Mouse (Mus musculus) forebrain, postnatal 0 days (tissue): ENCODE results near the gene Fam117a. TPM values are rescaled to one million over a fixed set of nuclear protein-coding genes. Genes with fewer than 3 reads are reported as not detected.

Source experiments
- ATAC-seq: fragments of 200-750 bp; cut with Nextera tagmentation; 2 replicates; pipeline ENCODE4 v1.8.0; 2017; ENCODE audit warnings: mild to moderate bottlenecking, moderate library complexity
- DNase-seq: peaks from one replicate; pipeline ENCODE4 v3.0.0-alpha.2; 2015
- H3K27ac ChIP-seq: fragments of 300-500 bp; sonication (generic); 2 replicates; pipeline ENCODE4 v1.5.1; 2014; ENCODE audit warnings: low read depth, mild to moderate bottlenecking, antibody characterized with exemption, low read length, moderate library complexity, mixed read lengths
- H3K27me3 ChIP-seq: fragments of 300-500 bp; sonication (generic); 2 replicates; pipeline ENCODE4 v1.6.1; 2014; ENCODE audit warnings: mild to moderate bottlenecking, low read length, mixed read lengths; ENCODE audit not compliant: insufficient read depth
- H3K36me3 ChIP-seq: fragments of 300-500 bp; sonication (generic); 2 replicates; pipeline ENCODE4 v1.6.1; 2014; ENCODE audit warnings: mild to moderate bottlenecking, moderate library complexity; ENCODE audit not compliant: insufficient read depth
- H3K4me1 ChIP-seq: fragments of 300-500 bp; sonication (generic); 2 replicates; pipeline ENCODE4 v1.6.1; 2014; ENCODE audit warnings: antibody characterized with exemption; ENCODE audit not compliant: insufficient read depth
- H3K4me2 ChIP-seq: fragments of 300-500 bp; sonication (generic); 2 replicates; pipeline ENCODE4 v1.6.1; 2014; ENCODE audit warnings: low read depth, mild to moderate bottlenecking, moderate library complexity
- H3K4me3 ChIP-seq: fragments of 300-500 bp; sonication (generic); 2 replicates; pipeline ENCODE4 v1.5.1; 2014; ENCODE audit warnings: low read depth, low read length, mixed read lengths
- H3K9ac ChIP-seq: fragments of 300-500 bp; sonication (generic); 2 replicates; pipeline ENCODE4 v1.6.1; 2014; ENCODE audit warnings: mild to moderate bottlenecking
- H3K9me3 ChIP-seq: fragments of 300-500 bp; sonication (generic); 2 replicates; pipeline ENCODE4 v1.6.1; 2016; ENCODE audit warnings: low read length
- CTCF ChIP-seq: sonication (generic); IDR thresholded peaks from 2 replicates; pipeline ENCODE4 v1.5.1; 2016; ENCODE audit warnings: antibody characterized with exemption, control low read depth, low read depth
- WGBS: fragments of 180-500 bp; shearing (Covaris S2); extraction: QIAGEN DNeasy Blood & Tissue Kit; methylation state at CpG from one replicate; pipeline ENCODE4 v1.1.7; 2014; 5-methylcytosine and 5-hydroxymethylcytosine counted together
- polyA plus RNA-seq: library from polyadenylated mRNA; unstranded; fragments of >200 nt; fragmentation: Nextera tagmentation; extraction: Ambion mirVana; gene quantifications from 2 replicates; pipeline ENCODE4 v1.2.1, GENCODE M21; 2015
- total RNA-seq: library from RNA; depleted of rRNA; stranded (reverse); fragments of >200 nt; gene quantifications from 2 replicates; pipeline ENCODE4 v1.2.3, GENCODE M21; 2014

Fam117a gene
- total and polyA plus RNA-seq, 2 experiments from 2014 or later: 1.8 to 5.5 TPM

DNA sequence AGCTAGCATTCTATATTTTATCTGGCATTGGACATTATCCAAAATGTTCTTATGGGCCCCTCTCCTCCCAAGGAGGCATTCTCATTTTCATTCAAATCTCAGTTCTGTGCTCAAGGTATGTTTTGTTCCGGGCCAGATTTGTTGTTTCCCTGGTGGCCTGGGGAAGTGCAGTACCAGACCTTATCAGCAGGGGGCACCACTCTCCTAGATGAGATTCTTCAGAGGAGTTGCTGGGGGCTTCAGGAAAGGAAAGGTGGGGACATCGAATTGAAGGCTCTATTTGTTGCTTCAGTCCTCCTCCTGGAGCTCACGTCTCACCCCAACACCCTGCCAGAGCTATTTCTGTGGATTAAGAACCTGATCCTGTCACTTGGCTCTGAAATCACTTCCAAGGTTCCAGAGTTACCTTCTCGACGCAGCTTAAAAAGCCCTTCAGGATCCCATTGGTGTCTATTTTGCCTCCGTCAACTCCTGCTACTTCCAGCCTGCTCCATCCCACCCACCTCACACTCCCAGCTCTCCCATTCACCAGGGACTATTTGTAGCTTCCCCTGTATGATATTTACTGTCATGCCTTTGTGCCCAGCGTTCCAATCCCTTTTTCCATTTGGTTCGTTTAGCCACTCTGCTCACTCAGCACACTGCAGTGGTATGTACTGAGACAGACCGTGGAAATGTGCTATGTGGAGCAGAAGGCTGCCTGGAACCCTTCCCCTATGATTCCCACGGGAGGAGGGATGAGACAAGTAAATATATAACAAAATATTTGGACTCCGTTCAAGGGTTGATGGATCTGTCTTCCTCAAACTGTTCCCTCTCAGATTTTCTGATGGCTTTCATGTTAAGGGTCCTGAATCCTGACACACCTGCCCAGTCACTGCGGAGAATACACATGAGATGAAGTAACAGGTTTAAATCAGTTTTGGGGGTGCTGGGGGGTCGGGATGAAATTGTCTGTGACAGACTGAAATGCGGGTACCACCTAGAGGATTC is 61.3 kb downstream of the Fam117a start:
- Histone ChIP-seq H3K4me3 (no peak overlapping the region), H3K4me1 (no peaks in the 10 kb centered on the region), H3K9ac (no peak overlapping the region), H3K36me3 (peaks cover 5% of the 10 kb centered on the region; the same call in 1 of the 2 replicates), H3K4me2 (peak overlapping the region; percentile 14; the same call in 1 of the 2 replicates), H3K27ac (no peak overlapping the region), H3K9me3 (no peaks in the 10 kb centered on the region), H3K27me3 (no peaks in the 10 kb centered on the region)
- peak; percentile 87 for DNase-seq
- 43% methylated on average over 14 of the region's 14 CpGs for WGBS
- TF ChIP-seq CTCF: peak; percentile 97
- peak; percentile 63 for ATAC-seq

DNA sequence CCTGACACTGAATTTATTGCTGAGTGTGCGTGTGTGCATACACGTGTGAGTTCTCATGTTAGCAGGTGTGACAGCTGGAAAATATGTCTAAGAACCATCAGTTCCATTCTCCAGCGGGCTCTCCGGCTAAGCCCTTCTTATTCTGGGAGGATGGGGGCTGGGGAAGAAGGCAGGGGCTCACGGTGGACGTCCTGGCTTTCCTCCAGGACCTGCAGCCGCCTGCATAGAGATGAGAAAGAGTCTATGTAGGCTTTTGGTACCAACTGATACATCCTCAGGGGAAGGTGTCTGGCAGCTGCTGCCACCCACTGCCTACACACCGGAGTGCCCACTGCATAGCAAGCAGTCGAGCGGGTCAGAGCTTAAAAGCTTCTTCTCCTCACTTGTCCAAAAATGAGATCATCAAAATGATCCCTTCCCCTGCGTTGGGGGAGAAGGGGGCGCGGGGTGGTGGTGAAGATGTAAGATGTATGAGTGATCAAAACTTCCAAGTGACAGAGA is 62.8 kb downstream of the Fam117a start:
- Histone ChIP-seq H3K36me3 (no peaks in the 10 kb centered on the region), H3K4me3 (no peak overlapping the region), H3K27me3 (no peaks in the 10 kb centered on the region), H3K9me3 (no peaks in the 10 kb centered on the region), H3K27ac (no peak overlapping the region), H3K4me1 (no peaks in the 10 kb centered on the region), H3K9ac (no peak overlapping the region), H3K4me2 (no peak overlapping the region)
- WGBS: 52% methylated on average over 13 of the region's 13 CpGs
- no peak for ATAC-seq
- no peak for TF ChIP-seq CTCF
- no peak for DNase-seq

DNA sequence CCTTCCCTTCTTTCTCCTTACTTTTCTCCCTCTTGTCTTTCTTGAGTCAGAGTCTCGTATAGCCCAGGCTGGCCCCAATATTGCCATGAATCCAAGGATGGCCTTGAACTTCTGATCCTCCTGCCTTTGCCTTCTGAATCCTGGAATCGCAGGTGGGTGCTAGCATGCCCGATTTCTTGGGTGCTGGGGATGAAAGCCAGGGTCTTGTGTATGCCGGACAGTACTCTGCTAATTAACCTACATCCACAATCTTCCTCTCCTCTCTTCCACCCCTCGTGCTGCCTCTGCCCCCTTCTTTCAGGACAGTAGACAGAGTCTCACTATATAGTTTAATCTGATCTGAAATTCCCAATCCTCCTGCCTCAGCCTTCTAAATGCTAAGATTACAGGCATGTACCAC is 64.8 kb downstream of the Fam117a start:
- H3K27me3 ChIP-seq: no peaks in the 10 kb centered on the region
- no peak overlapping the region for H3K27ac ChIP-seq
- DNase-seq (no peak), ATAC-seq (no peak)
- no peak for TF ChIP-seq CTCF
- no peak overlapping the region for H3K9ac ChIP-seq
- no peak overlapping the region for H3K4me2 ChIP-seq
- 81% methylated on average over 5 of the region's 5 CpGs for WGBS
- H3K9me3 ChIP-seq: no peaks in the 10 kb centered on the region
- no peaks in the 10 kb centered on the region for H3K4me1 ChIP-seq
- H3K4me3 ChIP-seq: no peak overlapping the region
- H3K36me3 ChIP-seq: no peaks in the 10 kb centered on the region

DNA sequence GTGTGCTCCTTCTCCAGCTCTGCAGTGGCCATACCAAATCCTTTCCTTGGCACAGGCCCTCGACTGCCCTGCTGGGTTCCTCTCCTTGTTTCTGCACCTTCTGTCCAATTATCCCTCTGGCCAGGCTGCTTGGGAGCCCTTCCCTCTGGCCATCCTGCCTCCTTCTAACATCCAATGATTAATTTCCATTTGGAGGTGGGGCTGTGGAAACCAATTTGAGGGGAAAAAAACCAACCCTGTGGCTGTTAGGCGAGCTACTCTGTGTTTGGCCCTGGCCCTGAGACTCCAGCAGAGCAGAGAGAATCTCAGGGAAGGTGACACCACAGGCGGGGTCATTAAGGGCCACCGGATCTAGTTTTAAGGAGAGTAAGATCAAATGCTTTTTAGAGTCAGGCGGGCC is 65.4 kb downstream of the Fam117a start:
- Histone ChIP-seq H3K4me2 (no peak overlapping the region), H3K4me3 (no peak overlapping the region), H3K27ac (no peak overlapping the region), H3K9ac (no peak overlapping the region), H3K36me3 (no peaks in the 10 kb centered on the region), H3K9me3 (no peaks in the 10 kb centered on the region), H3K27me3 (no peaks in the 10 kb centered on the region), H3K4me1 (no peaks in the 10 kb centered on the region)
- WGBS: 29% methylated on average over 5 of the region's 5 CpGs
- no peak for ATAC-seq
- no peak for DNase-seq
- TF ChIP-seq CTCF: no peak

DNA sequence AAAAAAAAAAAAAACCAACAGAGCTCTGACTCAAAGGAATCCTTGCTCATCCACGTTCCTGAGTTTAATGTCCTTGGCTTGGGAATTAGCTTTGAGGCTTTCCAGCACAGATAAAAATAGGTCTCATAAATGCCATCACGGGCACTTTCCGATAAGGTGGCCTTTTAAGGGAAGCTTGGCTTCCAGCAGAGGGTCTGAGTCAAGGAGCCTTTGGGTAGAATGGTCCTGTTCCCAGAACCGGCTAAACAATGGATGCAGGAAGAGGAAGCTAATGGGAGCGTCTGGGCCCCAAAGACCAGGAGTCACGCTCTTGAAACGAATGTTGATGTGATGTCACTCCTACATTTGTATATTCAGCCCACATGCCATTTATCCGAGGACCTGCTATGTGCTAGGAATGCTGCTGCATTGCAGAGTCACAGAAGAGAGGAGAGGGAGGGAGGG is 65.9 kb downstream of the Fam117a start:
- H3K9me3 ChIP-seq: no peaks in the 10 kb centered on the region
- no peaks in the 10 kb centered on the region for H3K36me3 ChIP-seq
- ATAC-seq (no peak), DNase-seq (no peak)
- no peak for TF ChIP-seq CTCF
- 31% methylated on average over 8 of the region's 8 CpGs for whole genome bisulfite sequencing
- H3K9ac ChIP-seq: no peak overlapping the region
- no peak overlapping the region for H3K4me3 ChIP-seq
- 0 out of 2 replicates have a peak overlapping the region, but pooled peaks have one; percentile 9 for H3K27ac ChIP-seq
- H3K27me3 ChIP-seq: no peaks in the 10 kb centered on the region
- H3K4me2 ChIP-seq: no peak overlapping the region
- H3K4me1 ChIP-seq: no peaks in the 10 kb centered on the region

DNA sequence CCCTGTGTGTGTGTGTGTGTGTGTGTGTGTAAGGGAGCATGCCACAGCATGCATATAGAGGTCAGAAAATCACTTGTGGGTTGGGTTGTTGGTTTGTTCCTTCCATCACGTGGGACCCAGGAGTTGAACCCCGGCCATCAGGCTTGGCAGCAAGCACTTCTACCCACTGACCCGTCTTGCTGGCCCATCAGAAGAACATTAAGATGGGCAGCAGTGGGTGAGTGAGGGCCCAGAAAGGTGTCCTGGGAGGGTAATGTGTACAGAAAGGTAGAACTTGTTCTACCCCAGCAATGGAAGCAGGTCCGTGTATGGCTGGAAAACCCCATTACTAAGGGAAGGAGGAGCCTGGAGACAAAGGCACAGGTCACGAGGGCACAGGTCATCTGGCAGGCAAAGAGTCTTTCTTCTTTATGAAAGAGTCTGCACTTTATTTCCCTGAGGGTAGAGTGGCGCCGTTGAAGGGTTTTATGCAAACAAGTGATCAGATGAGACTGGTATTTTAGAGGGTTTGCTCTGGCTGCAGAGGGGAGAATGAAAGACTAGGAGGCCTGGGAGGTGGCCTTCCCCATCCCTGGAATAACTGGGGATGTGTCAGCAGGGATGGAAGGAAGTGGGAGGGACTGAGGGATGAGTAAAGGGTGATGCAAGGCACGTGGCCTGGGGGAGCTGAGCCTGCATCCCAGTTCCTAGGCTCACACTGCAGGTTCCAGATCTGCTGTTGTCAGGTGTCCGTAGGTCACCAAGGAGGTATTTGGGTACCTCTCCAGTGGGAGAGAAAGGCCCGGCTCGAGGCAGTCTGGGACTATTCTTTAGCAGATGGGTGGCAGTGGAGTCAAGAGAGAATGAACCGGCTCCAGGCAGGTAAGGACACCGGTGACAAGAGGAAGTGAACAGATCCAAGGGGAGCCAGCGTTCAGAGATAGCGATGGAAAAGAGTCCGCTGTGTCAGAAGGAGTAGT is 66.8 kb downstream of the Fam117a start:
- no peak for TF ChIP-seq CTCF
- Histone ChIP-seq H3K4me3 (no peak overlapping the region), H3K4me1 (no peaks in the 10 kb centered on the region), H3K27ac (no peak overlapping the region), H3K9ac (no peak overlapping the region), H3K9me3 (no peaks in the 10 kb centered on the region), H3K4me2 (no peak overlapping the region), H3K36me3 (no peaks in the 10 kb centered on the region), H3K27me3 (no peaks in the 10 kb centered on the region)
- DNase-seq: no peak
- ATAC-seq: no peak
- WGBS: 67% methylated on average over 16 of the region's 16 CpGs
